Mouse (Mus musculus) adrenal gland, postnatal 10 days (tissue): ENCODE results near the gene Sumf1. TPM values are rescaled to one million over a fixed set of nuclear protein-coding genes. Genes with fewer than 3 reads are reported as not detected.

Source experiments
- DNase-seq: peaks from one replicate; pipeline ENCODE4 v3.0.0; 2021; ENCODE audit warnings: mixed read lengths
- long read RNA-seq, 2 experiments: library from polyadenylated mRNA; stranded (forward); transcript quantifications; one replicate each; pipeline ENCODE4 v2.0.0; 2021
- total RNA-seq, 2 experiments: library from RNA; stranded (reverse); gene quantifications; 2 replicates each; pipeline ENCODE4 v1.2.3; 2021

Sumf1 gene
- 10 to 100 TPM; 25.9 to 27.6 TPM for total RNA-seq
- long read RNA-seq, experiment 1, transcript Sumf1-201 (9 exons, 2,593 nt) = major isoform, 42 of 70 reads
- long read RNA-seq, experiment 1, partial matches to known transcripts = 2 of 70 reads
- long read RNA-seq, experiment 1, other reads (novel, unspliced or antisense) = 26 of 70 reads
- long read RNA-seq, experiment 2, transcript Sumf1-201 (9 exons, 2,593 nt) = major isoform, 29 of 46 reads
- long read RNA-seq, experiment 2, partial matches to known transcripts = 5 of 46 reads
- long read RNA-seq, experiment 2, other reads (novel, unspliced or antisense) = 12 of 46 reads

DNA sequence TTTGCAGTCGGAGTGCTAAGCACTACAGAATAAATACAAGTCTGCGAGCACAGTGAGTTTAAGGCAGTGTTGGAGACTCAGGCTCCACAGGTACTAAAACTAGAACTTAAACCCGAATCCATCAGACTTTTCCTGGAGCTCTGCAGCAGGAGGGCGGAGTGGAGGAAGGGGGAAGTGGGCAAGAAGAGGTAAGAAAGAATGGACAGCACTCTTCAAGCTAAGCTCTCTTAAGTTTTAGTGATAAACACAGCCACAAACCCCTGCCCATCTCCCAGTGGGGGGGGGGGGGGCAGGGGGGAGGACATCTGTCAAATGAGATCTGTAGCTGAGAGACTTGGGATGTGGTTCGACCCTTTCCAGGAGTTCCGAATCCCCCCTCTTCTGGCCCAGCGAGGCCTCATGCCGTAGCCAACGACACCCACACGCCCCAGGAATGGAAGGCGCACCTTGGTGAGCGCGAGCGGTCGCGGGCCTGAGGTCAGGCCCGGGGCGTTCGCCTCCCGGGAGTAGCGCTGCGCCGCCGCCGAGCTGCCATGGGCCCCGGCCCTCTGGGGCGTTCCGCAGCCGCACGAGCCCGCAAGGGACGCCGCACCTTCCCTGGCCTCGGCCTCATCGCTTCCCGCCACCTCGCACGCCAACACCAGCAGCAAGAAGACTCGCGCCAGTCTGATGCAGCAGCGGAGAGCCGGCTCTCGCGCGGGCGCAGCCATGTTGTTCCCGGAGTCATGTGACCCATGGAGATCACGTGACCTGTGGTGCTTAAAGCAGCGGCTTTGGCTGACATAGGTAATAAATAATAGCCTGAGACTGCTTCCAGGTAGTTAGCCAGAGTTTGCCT, at the start of gene Sumf1:
TSS of gene Sumf1 (minus strand) at position 736 of the 838 bp plus-strand sequence.
- peak; percentile 95 for DNase-seq

DNA sequence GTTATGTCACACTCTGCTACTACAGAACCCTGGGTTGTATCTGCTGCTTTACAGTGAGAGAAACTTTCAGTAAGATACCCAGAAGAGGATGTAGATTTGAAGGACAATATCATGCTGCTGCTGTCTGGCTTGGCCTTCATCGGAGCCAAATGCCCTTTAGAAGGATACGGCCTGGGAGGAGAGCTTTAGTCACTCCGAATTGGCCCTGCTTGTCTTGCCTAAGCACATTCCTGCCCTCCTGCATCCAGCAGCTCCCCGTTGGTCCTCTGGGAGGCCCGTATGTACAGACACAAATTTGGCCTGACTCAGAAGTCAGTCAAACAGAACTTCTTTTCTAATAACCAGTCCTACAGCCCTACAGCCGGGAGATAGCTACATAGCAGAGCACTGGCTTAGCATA, 49.2 kb upstream of the Sumf1 start:
- DNase-seq = peak; percentile 57

DNA sequence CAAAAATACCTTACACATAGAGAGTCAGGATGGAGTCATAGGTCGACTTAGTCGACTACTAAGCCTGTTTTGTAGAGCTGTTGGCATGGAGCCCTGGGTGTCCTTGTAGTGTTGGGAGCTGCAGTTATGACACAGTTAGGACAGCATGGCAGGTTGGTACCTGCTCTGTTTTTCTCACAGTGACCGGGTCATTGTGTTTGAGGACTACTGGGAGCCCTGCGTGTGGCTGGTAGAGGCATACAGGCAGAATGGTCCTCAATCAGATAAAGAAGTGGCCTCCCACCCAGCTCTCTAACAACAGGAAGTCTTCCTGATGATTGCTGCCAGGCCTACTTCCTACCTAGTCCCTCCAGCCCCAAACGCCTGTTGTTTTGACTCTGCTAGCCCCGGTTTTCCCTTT, 47.7 kb upstream of the Sumf1 start:
- DNase-seq = peak; percentile 89

DNA sequence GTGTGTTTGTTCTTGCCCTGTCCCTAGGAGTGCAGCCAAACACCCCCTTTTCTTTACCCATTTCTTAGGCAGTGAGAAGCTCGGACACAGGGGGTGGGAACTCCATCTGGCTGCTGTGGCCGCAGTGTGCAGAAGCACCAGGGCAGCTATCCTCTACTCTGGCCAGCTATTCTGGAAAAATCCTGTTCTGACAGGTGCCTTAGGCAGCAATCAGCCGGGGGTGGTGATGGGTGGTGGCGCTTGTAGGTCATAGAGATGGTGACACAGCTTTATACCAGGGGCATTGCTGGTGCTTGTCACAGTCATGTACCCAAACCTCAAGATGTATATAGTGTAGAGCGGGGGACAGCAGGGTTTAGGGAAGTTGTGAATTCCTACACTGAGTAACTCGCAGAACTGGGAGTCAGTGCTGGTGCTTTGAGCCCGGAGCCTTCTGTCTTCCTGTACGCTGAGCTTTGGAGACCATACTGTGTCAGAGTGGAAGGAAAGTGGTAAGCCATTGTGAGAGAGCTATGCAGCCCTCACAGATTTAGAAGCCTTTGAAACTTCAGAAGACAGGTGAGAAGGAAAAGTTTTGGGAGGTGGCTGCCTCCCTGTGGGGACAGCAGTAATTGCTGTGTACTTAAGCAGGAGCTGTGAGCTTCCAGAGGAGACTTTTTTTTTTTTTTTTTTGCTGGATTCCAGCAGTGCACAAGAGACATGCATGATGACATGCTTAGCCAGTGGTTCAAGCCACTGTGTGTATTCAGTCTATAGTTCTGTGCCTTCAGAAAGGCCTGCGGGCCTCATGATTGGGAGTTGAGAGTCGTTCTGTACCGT, 46.7 kb upstream of the Sumf1 start:
- DNase-seq = no peak

DNA sequence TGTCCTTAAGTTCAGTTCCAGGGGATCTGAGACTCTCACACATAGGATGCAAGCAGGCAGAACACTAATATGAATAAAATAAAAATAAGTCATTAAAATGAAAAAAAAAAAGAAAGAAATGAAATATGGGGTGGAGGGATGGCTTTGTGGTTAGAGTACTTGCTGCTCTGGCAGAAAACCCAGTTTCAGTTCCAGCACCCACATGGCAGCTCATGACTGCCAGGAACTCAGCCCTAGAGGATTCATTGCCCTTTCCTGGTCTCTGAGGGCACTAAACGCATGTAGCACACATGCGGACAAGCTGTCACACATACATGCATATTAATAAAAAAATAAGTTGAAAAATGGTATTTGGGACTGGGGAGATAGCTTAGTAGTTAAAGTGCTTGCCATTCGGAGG, 45.2 kb upstream of the Sumf1 start:
- no peak for DNase-seq

DNA sequence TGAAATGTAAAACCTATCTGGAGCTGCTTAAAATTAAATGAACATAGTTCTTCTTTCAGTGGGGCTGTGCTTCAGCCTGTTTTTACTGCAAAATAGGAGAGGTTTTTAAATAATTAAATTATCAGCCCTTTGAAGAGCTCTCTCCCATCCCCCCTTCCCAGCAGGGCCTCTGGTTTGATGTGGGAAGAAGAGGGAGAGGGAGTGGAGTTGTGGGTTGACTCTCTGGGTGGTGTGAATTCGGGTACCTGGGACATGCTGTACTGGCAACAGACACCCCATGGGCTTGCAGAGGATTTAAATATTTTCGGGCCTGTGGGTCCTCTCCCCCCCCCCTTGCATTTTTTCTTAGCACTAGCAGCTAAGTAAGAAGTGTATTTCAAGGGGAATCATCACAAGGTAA, 43.2 kb upstream of the Sumf1 start:
- DNase-seq = no peak

DNA sequence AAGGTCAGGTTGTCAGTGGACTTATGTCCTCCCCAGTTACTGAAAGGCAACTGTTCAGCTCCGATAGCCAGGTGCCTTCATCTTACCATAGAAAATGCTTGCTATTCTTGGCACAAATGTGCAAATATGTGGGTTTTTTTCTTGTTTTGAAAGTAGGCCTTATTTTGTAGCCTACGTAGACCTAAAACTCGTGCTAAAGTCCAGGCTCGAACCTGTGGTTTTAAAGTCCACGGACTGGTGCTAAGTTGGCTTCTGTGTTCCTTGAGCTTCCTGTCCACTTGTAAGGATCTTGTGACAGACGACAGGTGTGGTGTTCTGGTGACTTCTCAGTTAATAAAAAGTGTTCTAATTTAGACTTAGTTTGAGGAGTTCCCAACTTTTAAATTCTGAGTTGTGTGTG, 42.7 kb upstream of the Sumf1 start:
- no peak for DNase-seq

DNA sequence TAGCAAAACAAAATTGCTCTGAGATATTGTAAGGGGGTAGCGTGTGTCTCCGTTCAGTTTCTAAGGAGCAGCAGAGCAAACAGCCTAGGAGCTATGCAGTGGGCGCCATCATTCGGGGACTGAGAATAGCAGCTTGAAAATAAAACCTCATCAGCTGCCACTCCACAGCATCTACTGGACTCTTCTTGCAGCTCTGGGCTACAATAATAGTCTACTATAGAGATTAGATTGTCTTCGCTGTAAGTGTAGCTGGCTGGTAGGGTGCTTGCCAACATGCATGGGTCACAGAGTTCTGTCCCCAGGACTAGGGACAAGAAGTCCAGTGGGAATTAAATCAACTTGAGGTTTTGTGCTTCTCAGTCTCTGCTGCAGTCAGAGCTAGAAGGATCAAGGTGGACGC, 42.1 kb upstream of the Sumf1 start:
- no peak for DNase-seq

DNA sequence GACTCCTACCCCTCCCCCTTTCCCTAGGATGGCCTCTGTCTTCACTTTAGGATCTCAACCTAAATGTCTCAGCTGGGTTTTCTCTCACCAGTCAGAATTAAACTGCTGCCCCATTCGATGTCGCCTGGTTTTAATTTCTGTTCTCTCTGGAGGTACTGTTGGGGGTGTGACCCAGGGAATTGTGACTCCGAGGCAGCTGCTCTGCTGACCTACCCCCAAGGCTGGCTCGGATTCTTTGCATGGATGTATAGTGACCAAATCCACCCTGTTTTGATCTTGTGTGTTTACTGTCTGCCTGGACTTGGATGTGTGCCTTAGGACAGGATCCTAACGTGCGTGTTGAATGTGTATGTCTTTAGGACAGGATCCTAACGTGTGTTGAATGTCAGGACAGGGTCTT, 40.8 kb upstream of the Sumf1 start:
- no peak for DNase-seq

DNA sequence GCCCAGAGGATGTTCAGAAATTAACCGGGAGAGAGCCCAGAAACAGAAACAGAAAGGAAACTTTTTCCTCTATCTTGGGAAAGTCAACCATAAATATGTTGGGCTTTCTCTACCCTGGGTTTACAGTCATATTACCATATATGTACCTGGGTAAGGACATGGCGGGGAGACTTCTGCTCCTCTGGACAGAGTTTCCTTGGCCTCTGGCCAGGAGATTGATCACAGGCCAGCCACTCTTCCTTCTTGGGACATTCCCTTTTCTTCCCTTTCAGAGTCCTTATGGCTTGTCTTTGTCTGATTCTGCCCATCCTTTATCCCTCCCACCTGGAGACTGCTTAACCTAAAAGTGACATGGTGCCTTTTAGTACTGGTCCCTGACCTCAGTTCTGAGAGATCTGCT, 39.6 kb upstream of the Sumf1 start:
- DNase-seq = no peak

DNA sequence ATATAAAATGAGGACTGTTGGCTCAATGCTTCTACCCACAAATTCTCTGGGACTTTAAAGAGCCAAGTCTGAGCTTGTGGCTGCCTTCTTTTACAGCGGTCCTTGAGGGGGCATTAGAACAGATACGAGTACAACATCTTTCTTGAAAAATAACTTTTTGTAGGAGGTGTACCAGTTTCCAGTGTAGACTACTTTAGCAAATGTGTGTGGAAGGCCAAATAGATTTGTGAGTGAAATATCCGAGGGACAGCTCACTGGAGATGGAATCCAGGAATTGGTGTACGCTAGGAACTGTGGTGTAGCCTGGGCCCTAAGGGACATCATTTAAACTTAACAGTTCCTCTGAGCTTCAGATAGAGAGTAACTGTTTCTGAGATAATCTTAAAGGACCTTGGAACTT, 39.0 kb upstream of the Sumf1 start:
- no peak for DNase-seq

DNA sequence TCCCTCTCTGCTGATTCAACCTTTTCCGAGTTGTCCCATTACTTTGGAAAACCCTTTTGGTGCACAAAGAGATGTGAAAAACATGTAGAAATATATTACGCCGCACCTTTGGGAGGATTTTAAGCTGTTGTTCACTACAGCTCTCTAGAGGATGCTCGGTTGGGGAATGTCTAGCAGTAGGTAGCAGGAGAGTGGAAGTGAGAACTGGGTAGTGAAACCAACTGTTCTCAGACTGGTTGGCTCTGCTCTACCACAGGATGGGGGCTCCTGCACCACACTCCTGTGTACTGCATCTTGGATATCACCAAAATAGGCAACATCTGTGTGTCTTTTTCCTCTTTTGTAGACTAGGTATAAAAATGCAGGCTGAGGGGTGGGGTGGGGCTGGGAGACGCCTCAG, 37.5 kb upstream of the Sumf1 start:
- DNase-seq = no peak

DNA sequence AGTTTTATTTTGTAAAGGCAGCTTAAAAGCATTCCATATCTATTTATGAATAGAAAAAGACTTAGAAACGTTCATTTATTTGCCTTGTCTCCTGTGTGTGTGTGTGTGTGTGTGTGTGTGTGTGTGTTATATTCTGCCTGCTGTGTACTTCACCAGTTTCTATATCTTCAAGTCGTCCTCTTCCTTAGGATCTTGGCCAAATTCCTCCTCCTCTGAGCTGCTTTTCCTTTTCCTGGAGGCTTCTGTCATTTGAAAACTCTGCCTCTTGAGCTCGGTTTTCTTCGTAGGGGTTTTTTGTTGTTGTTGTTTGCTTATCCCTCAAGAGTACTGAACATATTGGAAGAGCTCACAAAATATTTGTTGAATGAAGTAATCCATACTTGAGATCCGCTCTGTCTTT, 37.1 kb upstream of the Sumf1 start:
- DNase-seq = no peak

DNA sequence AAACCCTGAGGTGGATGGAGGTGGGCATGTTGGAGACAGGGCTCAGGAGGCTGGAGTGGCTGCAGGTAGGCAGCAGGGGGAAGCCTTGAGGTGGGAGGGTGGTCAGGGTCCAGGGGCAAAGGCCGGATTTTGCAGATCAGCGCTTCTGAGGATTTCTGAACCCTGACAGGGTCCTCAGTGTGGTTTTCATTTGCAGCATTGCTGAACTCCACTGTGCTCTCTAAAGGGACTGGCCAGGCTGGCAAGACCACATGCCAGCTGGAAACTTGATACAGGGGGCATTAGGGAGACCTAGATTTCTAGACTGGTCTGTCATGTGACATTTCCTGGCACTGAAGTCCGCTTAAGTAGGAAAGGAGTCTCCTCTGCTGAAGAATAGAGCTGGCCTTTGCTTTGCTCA, 32.6 kb upstream of the Sumf1 start:
- no peak for DNase-seq

DNA sequence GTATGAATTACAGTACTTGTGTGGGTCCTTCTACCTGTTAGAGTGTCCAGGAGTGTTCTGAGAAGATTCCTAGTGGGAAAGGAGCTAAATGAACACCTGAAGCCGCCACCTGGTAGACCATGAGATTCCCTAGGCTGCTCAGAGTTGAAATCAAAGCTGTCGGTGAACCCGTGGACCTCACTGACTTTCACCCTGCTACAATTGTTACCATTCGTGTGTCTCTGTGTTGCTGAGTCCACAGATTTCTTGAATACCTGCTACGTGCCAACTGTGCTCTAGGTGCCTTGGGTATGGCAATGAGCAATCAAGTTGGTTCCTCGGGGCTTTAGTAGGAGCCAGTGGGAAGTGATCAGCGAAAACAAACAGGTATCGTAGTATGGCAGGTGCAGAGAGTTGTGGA, 31.4 kb upstream of the Sumf1 start:
- no peak for DNase-seq

DNA sequence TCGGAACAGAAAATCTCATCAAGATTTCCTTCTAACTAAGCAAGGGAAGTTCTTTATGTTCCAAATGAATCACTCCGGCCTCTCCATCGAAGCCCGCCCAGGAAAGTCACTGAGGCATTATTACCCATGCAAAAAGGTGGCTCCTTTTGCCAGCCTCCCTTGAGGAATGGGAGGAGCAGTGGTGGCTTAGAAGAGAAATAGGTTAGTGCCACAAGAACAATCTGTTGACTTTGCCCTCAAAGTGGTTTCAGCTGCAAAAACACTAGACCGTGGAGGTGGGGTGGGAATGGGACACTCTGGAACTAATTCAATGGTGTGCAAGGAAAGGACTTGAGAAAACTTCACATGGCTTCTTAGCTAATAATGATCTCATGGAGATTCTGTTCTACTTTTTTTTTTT, 30.7 kb upstream of the Sumf1 start:
- DNase-seq = no peak

DNA sequence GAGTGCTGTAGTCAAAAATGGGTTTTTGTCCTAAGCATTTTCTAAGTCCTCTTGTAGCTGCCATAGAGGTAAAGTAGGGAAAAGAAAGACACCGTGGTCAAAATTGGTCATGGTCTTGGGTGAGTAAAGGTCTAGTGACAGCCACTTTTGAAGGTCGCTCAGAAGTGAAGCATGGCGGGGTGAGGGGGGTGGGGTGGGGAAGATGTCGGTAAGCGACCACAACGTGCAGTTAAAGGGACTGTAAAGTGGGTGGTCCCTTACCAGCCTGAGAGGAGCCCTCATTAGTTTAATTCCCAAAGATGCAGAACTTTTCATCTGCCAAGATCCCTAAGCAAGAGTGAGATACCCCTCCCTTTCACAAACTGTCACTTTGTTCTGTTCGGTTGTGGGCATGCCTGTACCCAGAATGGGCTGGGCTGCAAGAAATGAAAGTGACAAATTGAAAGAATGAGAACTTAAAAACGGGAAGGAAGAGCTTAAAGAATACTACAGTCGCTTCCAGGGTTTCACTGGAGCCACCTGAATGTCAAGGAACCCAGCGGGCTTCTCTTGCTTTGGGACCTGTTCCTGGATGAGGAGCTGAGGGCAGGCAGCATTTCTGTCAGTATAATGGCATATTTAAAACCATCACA, 29.0 kb upstream of the Sumf1 start:
- no peak for DNase-seq

DNA sequence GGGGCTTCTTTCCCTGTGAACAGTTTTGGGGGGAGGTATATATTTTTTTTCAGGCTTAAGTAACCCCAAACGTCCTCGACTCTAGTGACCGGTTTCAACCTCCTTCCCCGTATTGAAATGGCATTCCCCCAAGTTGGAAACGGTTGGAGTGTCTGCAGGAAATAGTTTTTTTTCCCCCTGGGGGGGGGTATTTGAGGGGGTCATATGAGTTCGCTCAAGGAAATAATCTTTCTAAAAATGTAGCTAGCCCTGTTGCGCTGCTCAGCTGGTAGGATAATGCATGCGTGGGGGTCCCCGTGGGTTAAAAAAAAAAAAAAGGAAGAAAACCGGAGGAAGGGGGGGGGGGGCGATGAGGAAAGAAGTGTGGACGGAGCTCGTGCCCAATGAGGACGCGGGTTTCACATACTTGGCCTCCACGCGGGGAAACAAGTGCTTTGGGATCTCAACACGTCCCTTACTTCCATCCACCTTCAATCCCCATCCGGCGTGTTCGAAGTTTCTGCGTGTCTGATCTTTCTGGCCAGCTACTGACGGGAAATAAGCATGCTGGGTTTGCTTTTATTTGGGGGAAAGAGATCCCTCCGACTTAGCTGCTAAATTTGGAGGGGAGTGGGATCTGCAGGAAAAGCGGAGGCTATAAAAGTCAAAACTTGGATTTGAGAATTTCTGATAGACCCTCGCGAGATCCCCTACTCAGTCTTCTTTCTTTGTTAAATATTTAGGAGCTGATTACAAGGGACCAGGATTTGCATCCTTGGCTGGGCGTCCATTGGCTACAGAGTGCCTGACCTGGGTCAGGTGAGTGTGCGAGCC, 28.3 kb upstream of the Sumf1 start:
- DNase-seq = peak; percentile 47

DNA sequence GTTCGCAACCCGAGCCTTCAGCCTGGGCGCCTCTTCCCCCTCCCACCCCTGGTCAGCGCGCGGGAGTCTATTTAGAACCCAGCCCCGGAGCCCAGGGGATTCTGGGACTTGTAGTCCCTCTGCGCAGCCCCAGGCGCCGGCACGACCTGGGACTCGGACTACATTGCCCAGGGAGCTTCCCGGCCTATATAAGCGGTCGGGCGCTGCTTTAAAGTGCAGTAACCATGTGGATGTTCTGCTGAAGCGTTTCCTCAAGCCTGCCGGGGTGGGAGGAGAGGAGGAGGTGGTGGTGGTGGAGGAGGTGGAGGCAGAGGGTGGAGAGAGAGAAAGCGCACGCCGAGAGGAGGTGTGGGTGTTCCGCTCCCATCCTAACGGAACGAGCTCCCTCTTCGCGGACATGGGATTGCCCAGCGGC, 27.5 kb upstream of the Sumf1 start, which contains the start of gene Itpr1:
TSS of gene Itpr1 (plus strand) at position 216 of the 415 bp plus-strand sequence.
- peak; percentile 99 for DNase-seq

DNA sequence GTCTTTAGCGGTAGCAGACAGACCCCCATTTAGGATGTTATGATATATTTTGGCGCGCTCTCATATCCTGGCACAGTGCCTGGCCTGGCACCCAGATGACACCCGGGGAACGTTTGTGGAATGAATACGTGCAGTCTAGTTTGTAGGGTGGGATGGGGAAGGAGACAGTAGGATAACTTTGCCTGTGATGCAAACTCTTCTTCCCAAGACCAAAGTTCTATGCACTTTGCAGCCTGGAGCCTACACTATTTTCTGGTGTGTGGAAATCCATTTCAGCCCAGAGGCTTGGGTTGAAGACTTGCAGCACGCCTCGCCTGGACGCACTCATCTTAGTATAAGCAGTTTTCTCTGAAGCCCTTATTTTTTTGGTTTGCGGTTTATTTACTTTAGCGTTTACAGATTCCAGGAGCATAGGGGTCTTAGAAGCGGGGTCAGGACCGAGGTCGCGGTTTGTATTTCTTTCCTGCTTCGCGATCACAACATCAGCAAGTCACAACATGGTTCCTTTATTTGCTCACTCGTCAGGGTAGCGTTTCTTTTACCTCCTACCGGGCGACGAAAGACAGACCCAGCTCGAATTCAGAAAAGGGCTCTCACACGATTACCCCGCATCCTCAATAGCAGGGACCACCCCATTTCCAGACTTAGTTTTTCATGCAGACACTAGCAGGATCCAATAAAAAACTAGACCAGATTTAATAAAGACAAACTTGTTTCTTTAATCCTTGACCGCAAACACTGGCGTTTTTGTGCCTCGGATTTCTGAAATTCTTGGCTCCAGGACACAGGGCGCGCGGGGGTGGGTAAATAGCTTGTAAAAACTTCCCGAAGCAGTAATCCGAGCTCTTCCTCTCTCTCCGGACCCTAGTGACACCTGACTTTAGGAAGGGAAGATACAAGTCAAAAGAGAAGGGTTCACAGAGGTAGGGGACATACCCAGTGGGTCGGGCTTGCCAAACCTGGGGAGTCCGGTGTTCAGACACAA, 26.8 kb upstream of the Sumf1 start:
- DNase-seq = peak; percentile 29
